Mouse (Mus musculus) right cerebral cortex, postnatal 25 days (tissue): Measurements from ENCODE around the gene Tm4sf1.

Source experiments
- DNase-seq: peaks from one replicate; pipeline ENCODE4 v3.0.0; 2022

Tm4sf1 gene

GRCm38 (mm10) chr3:57287438-57287837 is 14.3 kb downstream of the Tm4sf1 start:
- DNase-seq = no peak

GRCm38 (mm10) chr3:57278225-57278624 is 23.6 kb downstream of the Tm4sf1 start:
- DNase-seq = no peak

GRCm38 (mm10) chr3:57277453-57277852 is 24.3 kb downstream of the Tm4sf1 start:
- no peak for DNase-seq

- no peak for DNase-seq
Observed at GRCm38 (mm10) chr3:57276821-57277220, 25.0 kb downstream of the Tm4sf1 start.

GRCm38 (mm10) chr3:57268994-57269393 is 32.8 kb downstream of the Tm4sf1 start:
- DNase-seq = no peak

- DNase-seq = peak; percentile 12
Observed at GRCm38 (mm10) chr3:57267559-57268173, 34.1 kb downstream of the Tm4sf1 start.

- no peak for DNase-seq
Observed at GRCm38 (mm10) chr3:57253041-57253440, 48.7 kb downstream of the Tm4sf1 start.

- DNase-seq = no peak
Observed at GRCm38 (mm10) chr3:57252551-57252950, 49.2 kb downstream of the Tm4sf1 start.

GRCm38 (mm10) chr3:57245242-57245641 is 56.5 kb downstream of the Tm4sf1 start:
- no peak for DNase-seq
